Mouse (Mus musculus) MEL (cell line): ENCODE results near the gene Slc16a11.

Experiments
- CTCF ChIP-seq, 3 experiments: IDR thresholded peaks in 2 of 3; conservative IDR thresholded peaks in 1 of 3; 2 replicates each; pipeline ENCODE4 v1.5.1; 2011 to 2012; ENCODE audit warnings: low read length in 3 of 3, low read depth in 2 of 3, mild to moderate bottlenecking in 2 of 3, improper control_type of control experiment in 1 of 3, inconsistent platforms in 1 of 3, mixed read lengths in 1 of 3, moderate library complexity in 1 of 3; ENCODE audit not compliant: control insufficient read depth in 1 of 3, insufficient read depth in 1 of 3, poor library complexity in 1 of 3, severe bottlenecking in 1 of 3
- EP300 ChIP-seq, 2 experiments: IDR thresholded peaks; 2 replicates each; pipeline ENCODE4 v1.6.1; 2011; ENCODE audit warnings: improper control_type of control experiment in 2 of 2, low read length in 2 of 2, low read depth in 1 of 2, mild to moderate bottlenecking in 1 of 2
- GATA1 ChIP-seq: IDR thresholded peaks from 2 replicates; pipeline ENCODE4 v1.6.1; 2011; ENCODE audit warnings: low read depth, low read length, improper control_type of control experiment
- KAT2A ChIP-seq: conservative IDR thresholded peaks from 2 replicates; pipeline ENCODE4 v1.6.1; 2012; ENCODE audit warnings: low read depth, low read length, improper control_type of control experiment, inconsistent platforms
- MXI1 ChIP-seq: IDR thresholded peaks from 2 replicates; pipeline ENCODE4 v1.6.1; 2011; ENCODE audit warnings: mild to moderate bottlenecking, low read depth, low read length, improper control_type of control experiment
- MYB ChIP-seq: IDR thresholded peaks from 2 replicates; pipeline ENCODE4 v1.6.1; 2011; ENCODE audit warnings: mild to moderate bottlenecking, low read depth, low read length, improper control_type of control experiment
- MYC ChIP-seq: IDR thresholded peaks from 2 replicates; pipeline ENCODE4 v1.6.1; 2011; ENCODE audit warnings: low read depth, mild to moderate bottlenecking, low read length, improper control_type of control experiment, moderate library complexity
- POLR2A ChIP-seq, 2 experiments: IDR thresholded peaks; 2 replicates each; pipeline ENCODE4 v1.6.1; 2011 to 2012; ENCODE audit warnings: low read length in 2 of 2, mild to moderate bottlenecking in 2 of 2, control low read depth in 1 of 2, improper control_type of control experiment in 1 of 2, low read depth in 1 of 2, moderate library complexity in 1 of 2; ENCODE audit not compliant: control insufficient read depth in 1 of 2, insufficient read depth in 1 of 2, poor library complexity in 1 of 2
- RAD21 ChIP-seq: IDR thresholded peaks from 2 replicates; pipeline ENCODE4 v1.6.1; 2011; ENCODE audit warnings: mild to moderate bottlenecking, low read depth, low read length, improper control_type of control experiment

- no peak for TF ChIP-seq MYC
- no peak for TF ChIP-seq CTCF (IDR thresholded peaks at IDR 0.05 in 2 of 3, conservative IDR thresholded peaks at IDR 0.05 in 1 of 3; ENCODE audit: control insufficient read depth in 1 of 3, insufficient read depth in 1 of 3, low read depth in 2 of 3, low read length in 3 of 3, poor library complexity in 1 of 3, severe bottlenecking in 1 of 3)
- TF ChIP-seq MYB = no peak
- no peak for TF ChIP-seq MXI1
- TF ChIP-seq KAT2A = no peak
- no peak for TF ChIP-seq EP300 (IDR thresholded peaks at IDR 0.05; ENCODE audit: low read depth in 1 of 2, low read length in 2 of 2)
- TF ChIP-seq GATA1 = no peak
- no peak for TF ChIP-seq RAD21
- no peak for TF ChIP-seq POLR2A (IDR thresholded peaks at IDR 0.05; ENCODE audit: control insufficient read depth in 1 of 2, insufficient read depth in 1 of 2, low read depth in 1 of 2, low read length in 2 of 2, poor library complexity in 1 of 2)
Observed at GRCm38 (mm10) chr11:70225798-70226601, 13.4 kb downstream of the Slc16a11 start.
